Mouse (Mus musculus): ENCODE data around the gene Camta1. TPM values are rescaled to one million over a fixed set of nuclear protein-coding genes. Genes with fewer than 3 reads are reported as not detected.

Camta1 gene
- total RNA-seq, 2 experiments from 2014 or later, result 40.1 to 77.9 TPM

GRCm38 (mm10) chr4:151137701-151138100 is 724.0 kb downstream of the Camta1 start:
- ATAC-seq (replicated peaks; ENCODE audit: poor library complexity), result no peak

- ATAC-seq (replicated peaks; ENCODE audit: poor library complexity), result no peak
Observed at GRCm38 (mm10) chr4:151135491-151135890, 726.2 kb downstream of the Camta1 start.

GRCm38 (mm10) chr4:151133760-151134159 is 727.9 kb downstream of the Camta1 start:
- peak; percentile 25; the same call in 1 of the 2 replicates for ATAC-seq (replicated peaks; ENCODE audit: poor library complexity)

- ATAC-seq (replicated peaks; ENCODE audit: poor library complexity), result no peak
Observed at GRCm38 (mm10) chr4:151132493-151132892, 729.2 kb downstream of the Camta1 start.

- no peak for ATAC-seq (replicated peaks; ENCODE audit: poor library complexity)
Observed at GRCm38 (mm10) chr4:151130756-151131490, 730.8 kb downstream of the Camta1 start.

GRCm38 (mm10) chr4:151129725-151130557 is 731.7 kb downstream of the Camta1 start:
- no peak for ATAC-seq (replicated peaks; ENCODE audit: poor library complexity)

GRCm38 (mm10) chr4:151128641-151129541 is 732.8 kb downstream of the Camta1 start:
- ATAC-seq (replicated peaks; ENCODE audit: poor library complexity), result 0 out of 2 replicates have a peak, but pooled peaks have one; percentile 32

GRCm38 (mm10) chr4:151127636-151128548 is 733.8 kb downstream of the Camta1 start:
- ATAC-seq (replicated peaks; ENCODE audit: poor library complexity), result no peak

- ATAC-seq (replicated peaks; ENCODE audit: poor library complexity), result no peak
Observed at GRCm38 (mm10) chr4:151118883-151119282, 742.8 kb downstream of the Camta1 start.

- no peak for ATAC-seq (replicated peaks; ENCODE audit: poor library complexity)
Observed at GRCm38 (mm10) chr4:151114574-151114973, 747.1 kb downstream of the Camta1 start.

GRCm38 (mm10) chr4:151111226-151111625 is 750.5 kb downstream of the Camta1 start:
- ATAC-seq (replicated peaks; ENCODE audit: poor library complexity), result no peak

- ATAC-seq (replicated peaks; ENCODE audit: poor library complexity), result no peak
Observed at GRCm38 (mm10) chr4:151108834-151109241, 752.8 kb downstream of the Camta1 start.

GRCm38 (mm10) chr4:151108028-151108771 is 753.5 kb downstream of the Camta1 start:
- peak; percentile 99 for ATAC-seq (replicated peaks; ENCODE audit: poor library complexity)

GRCm38 (mm10) chr4:151107131-151108001 is 754.3 kb downstream of the Camta1 start:
- ATAC-seq (replicated peaks; ENCODE audit: poor library complexity), result no peak

- ATAC-seq (replicated peaks; ENCODE audit: poor library complexity), result no peak
Observed at GRCm38 (mm10) chr4:151106468-151106867, 755.2 kb downstream of the Camta1 start.

GRCm38 (mm10) chr4:151105886-151106285 is 755.8 kb downstream of the Camta1 start:
- ATAC-seq (replicated peaks; ENCODE audit: poor library complexity), result no peak

- ATAC-seq (replicated peaks; ENCODE audit: poor library complexity), result no peak
Observed at GRCm38 (mm10) chr4:151104147-151104546, 757.5 kb downstream of the Camta1 start.

- no peak for ATAC-seq (replicated peaks; ENCODE audit: poor library complexity)
Observed at GRCm38 (mm10) chr4:151103646-151104045, 758.0 kb downstream of the Camta1 start.

All from megakaryocyte progenitor cell, adult 5-6 weeks (primary cell).